Mouse (Mus musculus) c-Kit-negative CD71-positive TER-119-positive erythroid progenitor cells, embryonic 14.5 days (primary cell): ENCODE results near the gene Cops7b.

Experiments
- DNase-seq: peaks from one replicate; pipeline ENCODE4 v3.0.0-alpha.2; 2013; ENCODE audit warnings: low read depth, low spot score

The Cops7b gene

DNA sequence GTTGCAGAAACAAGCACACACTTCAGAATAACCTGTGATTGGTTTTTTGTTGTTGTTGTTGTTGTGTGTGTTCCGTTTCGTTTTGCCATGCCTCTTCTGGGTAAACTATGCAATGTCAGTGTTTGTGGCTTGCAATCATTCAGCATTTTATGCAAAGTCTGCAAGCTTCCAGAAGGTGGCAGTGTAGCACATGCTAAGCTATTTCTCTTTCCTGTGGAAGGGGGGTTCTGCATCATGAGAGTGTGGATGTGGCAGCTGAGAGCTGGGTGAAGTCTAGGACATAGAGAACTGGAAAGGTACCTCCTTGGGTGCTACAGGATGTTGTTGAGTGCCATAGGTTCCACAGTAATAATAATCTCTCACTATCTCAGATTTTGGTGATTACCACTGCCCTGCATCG is 15.8 kb downstream of the Cops7b start:
- DNase-seq, result no peak

DNA sequence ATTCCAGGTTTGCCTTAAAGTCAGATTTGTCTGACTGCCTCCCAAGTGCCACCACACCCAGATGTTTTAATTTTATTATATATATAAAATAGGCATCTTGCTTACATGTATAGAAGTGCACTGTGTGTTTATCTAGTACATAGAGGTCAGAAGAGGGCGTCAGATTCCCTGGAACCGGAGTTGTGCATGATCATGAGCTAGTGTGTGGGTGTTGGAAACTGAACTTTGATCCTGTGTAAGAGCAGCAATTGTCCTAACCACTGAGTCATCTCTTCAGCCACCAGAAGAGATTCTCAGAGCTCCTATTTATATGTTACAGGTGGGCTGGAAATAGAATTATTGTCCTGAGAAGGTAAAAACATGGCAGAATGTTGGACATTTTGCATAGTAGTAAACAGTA is 17.4 kb downstream of the Cops7b start:
- no peak for DNase-seq

DNA sequence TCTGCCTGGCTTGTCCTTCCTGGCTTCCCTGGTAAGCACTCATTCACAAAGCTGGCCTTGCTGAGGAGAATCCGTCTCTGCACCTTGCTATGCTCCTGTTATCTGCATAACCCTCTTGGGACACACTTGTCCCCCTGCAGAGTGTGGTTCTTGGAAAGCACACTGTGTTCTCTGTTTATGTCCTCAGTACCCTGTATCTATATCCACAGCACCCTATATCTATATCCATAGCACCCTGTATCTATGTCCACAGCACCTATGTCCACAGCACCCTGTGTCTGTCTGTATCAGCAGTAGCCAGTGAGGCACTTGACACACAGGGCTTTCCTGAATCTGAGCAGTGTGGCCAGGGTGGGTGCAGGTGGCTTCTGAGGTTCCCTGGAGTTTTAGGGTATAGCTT is 28.2 kb downstream of the Cops7b start:
- no peak for DNase-seq

DNA sequence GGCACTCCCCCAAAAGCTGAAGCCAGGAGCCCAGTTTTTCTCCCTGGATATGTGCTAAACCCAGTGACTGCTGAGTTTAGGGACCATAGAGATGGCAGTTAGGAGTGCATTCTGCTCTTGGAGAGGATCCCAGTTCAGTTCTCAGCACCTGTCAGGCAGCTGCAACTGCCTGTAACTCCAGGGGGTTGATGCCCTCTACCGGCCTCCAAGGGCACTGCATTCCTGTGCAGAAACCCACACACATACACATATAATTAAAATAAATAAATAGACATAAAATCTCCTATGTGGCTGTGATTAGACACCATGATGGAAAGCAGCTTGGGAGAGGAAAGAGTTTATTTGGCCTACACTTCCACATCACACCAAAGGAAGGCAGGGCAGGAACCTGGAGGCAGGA is 29.4 kb downstream of the Cops7b start:
- no peak for DNase-seq

DNA sequence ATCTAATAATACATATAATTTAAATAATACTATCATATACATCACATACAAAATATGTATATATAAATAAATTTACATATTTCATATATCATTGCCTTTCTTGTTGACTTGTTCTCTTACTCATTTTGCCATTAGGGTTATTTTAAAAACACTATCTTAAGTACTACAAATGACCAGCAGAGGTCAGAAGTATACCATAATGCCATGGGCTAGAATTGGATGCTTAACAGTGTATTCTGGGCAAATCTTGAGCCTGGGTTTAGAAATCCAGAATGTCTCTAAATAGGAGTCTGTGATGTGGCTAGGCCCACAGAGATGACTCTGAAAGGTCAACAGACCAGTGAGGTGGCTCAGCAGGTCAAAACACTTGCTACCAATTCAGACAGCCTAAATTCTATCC is 31.6 kb downstream of the Cops7b start:
- DNase-seq, result no peak

DNA sequence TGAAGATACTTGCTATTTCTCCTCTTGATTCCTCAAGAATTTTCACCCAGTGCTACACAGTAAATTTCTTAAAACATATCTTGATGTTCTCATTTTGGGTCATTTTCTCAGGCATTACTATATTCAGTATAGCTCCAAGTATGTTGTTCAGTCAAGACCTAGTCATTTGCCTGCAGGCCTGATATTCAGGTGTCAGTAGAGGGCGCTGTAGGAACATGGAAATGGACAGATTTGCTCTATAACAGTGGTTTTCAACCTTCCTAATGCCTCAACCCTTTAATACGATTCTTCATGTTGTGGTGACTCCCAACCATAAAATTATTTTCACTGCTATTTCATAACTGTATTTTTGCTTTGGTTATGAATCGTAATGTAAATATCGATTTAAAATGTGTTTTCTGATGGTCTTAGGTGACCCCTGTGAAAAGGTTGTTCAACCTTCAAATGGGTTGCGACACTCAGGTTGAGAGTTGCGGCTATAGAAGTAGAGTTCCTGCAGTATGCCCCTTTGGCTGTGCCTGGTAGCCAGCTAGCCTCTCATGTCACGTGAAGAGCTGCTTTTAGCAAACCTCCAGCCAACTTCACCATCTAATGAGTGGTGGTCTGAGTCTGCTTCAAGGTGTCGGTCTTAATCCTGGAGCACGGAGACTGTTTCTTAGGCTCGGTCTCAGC is 35.9 kb downstream of the Cops7b start:
- DNase-seq, result peak; percentile 26

DNA sequence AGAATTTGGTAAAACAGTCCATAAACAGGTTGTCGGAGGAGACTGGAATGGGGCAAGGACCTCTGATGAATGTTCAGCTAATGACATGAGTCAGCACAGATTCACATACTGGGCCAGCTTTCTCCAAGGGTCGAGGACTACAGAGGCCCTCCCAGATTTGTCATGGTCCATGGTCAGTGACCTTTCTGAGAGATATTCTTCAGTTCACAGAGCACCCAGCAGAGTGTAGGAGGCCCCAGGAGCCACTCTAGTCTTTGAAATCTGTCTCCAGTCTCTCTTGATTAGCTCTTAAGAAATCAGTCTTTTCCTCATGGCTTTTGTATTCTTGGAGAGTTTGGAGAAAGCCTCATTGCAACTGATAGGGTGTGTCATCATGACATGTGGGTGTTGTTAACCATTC is 39.6 kb downstream of the Cops7b start:
- DNase-seq, result no peak

DNA sequence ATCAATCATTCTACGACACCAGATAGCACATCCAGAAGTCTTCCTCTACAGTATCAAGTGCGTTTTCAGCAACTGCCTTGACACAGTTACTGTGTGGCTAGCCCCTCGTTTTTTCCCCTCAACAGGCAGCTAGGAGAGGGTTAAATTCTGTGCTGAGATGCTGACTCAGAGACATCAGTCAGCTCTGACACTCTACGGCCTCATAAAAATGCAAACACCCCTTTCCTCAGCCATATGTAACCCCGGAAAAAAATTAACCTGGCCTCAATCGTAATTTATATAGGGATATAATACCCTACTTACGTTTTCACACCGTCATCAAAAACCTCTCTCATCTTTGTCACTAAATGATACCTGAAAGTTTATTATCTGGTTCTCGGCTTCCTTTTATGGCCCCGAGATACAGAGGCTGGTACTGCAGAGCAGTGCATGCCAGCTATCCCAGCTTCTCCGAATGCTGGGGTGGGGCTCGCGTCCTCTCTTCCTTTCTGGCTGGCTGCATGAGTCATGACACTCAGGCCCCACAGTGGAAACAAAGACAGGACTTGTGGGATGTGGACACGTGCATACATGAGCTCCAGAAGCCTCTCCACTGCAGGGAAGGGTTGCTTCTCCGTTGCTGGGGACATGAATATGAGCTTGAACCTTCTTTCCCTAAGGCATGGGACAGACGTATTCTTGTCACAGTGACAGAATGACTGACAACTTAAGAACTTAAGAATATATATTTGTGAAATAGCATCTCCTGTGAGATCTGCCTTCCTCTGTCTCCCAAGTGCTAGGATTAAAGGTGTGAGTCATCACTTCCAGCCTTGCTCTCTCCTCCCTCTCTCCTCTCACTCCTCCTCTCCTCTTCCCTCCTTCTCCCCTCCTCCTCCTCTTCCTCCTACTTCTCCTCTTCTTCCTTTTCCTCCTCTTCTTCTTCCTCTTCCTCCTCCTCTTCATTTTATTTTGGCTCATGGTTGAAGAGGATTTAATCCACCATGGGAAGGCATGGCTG is 40.6 kb downstream of the Cops7b start:
- DNase-seq, result no peak

DNA sequence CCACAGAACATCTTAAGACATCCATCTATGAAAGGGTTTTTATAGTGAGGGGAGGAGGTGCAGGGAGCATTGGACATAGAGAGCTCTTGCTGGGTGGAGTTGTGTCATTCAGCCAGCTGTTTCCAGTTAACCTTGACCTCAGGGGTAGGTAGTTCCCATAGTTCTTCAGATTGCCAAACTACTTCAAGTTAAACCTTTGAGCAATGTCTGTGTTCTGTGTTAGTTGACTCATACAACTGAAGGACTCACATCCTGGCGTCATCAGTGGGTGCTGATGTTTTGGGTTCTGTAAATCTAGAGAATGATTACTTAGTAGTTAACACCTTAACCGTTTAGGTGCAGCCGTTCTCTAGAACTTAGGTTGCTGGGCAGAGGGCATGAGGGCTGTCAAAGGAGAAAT is 45.6 kb downstream of the Cops7b start:
- DNase-seq, result no peak

DNA sequence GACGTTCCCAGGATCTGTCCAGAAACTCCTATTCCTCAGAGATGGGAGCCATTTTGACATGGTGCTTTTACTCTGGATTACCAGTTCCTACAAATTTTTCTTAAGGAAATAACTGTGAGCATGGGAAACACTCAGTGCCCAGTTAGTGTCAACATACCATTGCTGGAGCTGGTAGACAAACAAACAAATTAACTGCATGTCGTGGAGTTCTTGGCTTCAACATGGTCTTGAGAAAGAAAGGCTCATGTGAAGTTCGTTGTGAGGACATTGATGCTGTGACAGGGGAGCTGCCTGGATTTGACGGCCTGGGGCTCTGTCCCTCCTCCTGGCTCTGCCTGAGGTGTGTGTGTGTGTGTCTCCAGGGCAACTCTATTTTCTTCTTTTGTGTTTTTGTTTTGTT is 47.2 kb downstream of the Cops7b start:
- DNase-seq, result no peak

DNA sequence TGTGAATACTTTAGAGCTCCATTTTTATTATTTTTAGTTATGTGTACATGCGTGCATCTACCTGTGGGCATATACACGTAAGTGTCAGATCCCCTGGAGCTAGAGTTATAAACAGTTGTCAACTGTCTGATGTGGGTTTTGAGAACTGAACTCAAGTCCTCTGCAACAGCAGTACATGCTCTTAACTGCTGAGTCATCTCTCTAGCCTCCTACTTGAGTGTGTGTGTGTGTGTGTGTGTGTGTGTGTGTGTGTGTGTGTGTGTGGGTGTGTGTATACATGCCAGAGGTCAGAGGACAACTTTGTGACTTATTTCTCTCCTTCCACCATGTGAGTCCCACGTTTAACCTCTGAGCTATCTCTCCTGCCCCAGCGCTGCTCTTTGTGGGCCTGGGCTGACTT is 47.8 kb downstream of the Cops7b start:
- DNase-seq, result no peak

DNA sequence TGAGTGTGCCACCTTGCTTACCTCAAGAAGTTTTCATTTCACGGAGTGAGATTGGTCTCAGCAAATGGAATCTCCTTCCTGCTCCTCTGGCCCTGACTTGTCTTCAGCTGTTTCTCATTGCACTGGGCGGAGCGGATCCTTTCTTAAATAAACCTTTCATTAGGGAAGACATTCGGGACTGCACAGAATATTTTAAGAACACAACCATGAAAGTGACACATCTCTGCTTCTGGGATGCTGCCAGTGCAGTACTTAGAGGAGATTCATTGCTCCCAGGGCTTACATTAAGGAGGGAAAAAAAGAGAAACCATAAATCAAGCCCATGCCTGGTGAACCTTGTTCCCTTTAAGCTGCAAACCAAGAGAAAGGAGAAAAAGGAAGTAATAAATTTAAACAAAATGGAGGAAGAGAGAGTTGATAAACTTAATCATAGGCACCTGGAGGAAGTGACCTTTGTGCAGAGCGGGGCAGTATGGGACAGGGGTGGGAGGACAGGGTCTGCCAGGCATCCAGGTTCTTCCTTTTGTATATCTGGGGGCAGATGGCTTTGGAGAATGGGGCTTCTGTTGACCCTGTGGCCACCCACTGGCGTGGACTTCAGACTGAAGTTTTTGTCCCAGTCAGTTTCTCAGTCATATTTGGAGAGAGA is 50.2 kb downstream of the Cops7b start:
- no peak for DNase-seq

DNA sequence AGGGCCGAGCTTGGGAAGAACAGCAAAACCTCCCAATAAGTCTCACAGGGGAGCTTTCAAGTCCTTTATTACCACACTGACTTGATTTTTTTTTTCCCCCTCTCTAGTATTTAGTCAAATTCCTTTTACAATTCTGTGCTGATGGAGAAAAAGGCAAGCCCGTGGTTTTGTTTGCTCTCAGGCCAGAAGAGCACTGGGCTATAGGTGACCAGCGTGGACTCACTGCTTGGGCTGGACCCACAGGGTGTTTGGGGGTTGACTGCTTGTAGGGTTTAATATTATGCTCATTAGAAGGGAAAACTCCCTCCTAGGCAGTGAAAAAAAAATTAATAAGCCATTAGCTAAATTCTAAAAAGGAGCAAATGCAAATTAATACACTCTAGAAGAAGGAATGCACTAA is 50.7 kb downstream of the Cops7b start:
- no peak for DNase-seq

DNA sequence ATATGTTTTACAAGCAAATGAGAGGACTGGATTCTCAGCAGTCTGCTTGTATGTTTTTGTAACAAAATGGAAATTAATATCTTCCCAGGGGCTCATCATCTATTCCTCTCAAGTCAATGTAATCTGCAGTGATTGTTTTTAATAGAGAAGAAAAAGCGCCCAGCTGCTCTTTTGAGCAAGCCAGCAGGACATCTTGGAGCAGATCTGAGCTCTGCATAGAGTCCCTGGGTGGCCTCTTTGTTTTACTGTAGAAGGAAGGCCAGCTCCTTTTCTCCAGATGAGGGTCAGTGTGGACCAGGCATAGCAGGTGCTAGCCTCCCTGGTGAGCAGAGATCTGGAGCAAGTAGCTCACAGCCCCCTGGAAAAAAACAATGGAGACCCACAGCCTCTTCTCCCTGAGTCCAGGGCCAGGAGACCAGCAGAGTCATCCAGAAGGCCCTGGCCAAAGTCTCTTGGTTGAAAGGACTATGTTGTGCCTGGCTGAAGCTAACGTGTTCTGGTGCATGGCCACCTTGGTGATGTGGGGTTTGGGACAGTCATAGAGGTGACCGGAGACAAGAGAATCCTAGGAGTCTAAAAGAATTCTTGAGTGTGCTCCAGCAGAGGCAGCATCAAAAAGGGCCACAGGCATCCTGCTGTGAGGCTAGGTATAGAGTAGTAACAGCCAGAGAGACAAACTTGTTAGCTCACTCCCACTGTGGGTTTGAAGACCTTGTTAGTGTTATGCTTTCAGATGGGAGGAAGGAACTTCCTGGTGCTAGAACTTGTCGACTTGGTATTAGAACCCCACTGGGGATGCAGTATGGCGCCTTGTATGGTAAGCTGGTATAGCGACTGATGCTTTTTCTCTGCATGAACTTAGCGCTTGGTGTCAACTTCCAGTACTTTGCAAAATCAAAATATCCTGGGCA is 51.4 kb downstream of the Cops7b start:
- DNase-seq, result no peak

DNA sequence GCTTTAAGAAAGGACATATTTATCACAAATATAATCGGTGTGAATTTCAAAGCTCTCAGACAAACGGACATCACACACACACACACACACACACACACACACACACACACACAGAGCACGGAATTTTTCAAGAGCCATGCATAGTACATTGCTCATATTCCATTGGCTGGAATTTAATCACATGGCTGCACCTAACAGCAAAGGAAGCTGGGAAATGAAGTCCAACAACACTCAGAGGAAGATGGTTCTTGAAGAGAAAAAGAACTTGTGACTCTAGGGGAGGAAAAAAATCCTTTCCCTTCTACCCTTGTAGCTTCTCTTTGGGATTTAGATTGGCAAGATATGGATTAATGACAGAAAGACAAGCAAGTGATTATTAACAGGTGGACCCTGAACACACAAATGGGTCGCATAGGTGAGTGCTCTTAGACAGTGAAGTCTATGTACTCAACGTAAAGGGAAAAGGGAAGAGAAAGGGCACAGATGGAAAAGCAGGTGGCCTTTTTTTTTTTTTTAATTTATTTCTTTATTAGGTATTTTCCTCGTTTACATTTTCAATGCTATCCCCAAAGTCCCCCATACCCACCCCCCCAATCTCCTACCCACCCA is 52.2 kb downstream of the Cops7b start:
- no peak for DNase-seq

DNA sequence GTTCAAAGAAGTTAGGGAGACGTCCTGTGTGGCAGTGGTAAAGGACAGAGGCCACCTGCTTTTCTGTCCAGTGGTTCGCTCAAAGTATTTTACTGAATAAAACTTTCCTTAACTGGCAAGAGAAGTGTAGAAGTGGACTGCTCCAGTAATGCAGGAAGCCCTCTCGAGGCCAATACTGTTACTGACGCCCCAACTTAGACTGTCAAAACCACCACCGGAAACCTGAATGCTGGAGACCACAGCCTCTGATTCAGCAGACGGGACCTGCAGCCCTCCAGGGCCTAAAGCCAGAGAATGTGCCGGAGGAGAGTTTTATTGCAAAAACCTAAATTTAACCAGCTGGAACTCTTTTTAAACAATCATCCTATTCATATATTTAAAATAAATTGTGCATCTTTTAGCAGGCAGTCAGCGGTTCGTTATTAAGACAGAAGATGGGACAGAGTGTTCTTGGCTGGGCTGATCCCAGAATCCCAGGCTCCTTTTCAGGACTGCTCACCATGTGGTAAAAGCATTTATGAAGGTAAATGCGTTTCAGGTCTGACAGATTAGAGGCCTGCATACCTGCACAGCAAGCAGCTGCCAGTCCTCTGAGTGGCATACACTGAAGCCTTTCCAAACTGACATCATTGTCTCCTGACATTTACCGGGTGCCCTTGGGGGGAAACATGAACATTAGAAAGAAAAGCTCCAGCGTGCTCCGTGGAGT is 60.6 kb downstream of the Cops7b start:
- DNase-seq, result no peak

DNA sequence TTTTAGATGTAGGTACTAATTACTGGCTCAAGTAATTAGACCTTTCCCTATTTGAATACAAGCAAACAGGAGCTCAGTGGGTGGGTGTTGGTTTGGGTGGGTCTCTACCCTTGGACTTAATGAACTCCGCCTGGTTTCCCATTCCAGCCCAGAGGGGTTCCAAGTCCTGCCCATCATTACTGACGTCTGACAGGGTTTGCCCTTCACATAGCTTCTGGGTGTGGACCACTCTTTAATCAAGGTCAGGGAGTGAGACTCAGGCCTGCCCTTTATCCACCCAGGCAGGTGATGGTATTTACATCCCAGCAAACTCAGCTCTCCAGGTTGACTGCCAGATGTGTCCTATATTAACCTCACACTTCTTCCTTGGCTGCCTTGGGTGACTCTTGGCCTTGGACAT is 64.8 kb downstream of the Cops7b start:
- no peak for DNase-seq

DNA sequence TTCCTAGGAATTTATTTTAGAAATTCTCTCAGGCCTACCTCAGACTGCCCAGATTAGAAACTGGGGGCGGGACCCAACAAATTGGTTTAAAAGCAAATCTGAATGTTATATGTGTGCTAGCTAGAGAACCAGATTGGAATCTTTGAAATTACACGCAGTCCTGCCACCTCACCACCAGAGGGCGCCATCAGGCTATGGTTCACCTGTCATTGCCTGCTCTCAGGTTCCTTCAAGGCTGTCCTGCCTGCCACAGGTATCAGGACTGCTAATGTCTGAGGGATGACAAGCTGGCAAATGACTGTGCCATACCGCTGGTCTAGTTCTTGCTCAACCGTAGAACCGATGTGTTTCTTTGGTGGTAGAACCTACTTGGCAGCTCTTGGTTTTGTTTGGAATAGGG is 67.6 kb downstream of the Cops7b start:
- peak; percentile 40 for DNase-seq

DNA sequence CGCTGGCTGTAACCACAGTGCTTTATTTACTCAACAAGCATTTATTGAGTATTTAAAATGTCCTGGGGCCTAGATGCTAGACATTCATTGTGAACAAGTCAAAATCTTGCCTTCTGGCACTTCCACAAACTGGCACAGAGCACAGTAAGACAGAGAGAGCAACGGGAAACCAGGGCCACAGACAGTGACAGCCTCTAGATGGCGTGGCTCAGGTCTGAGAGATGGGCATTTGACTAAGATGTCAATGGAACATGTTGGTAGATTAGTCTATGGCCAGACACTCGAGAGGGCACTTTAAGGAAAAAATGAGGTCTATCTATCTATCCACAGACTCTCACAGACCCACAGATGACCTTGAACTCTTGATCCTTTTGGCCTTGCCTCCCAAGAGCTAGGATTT is 70.0 kb downstream of the Cops7b start:
- DNase-seq, result no peak

DNA sequence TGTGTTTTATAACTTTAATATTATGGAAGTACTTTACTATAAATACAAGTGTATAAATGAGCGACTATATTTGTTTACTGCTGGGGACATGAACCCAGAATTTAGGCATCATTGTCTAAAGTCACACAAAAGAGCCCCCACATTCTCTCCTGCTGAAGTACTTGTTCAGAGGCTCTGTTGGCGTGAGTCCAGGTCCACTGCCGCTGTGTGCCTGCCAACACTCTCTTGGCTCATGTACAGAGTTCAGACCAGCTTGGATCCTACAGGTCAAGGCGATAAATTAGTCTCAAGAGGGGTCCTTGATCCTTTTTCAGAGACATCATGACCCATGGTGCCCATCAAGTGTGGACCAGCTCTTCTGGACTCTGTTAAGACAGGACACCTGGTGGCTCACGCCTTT is 74.4 kb downstream of the Cops7b start:
- DNase-seq, result no peak
